Mouse (Mus musculus): ENCODE measurements around the gene Myo1d. TPM values are rescaled to one million over a fixed set of nuclear protein-coding genes. Genes with fewer than 3 reads are reported as not detected.

The Myo1d gene
- total RNA-seq, 2 experiments from 2014 or later = 23.4 to 71.5 TPM

GRCm38 (mm10) chr11:80494852-80495251 lies 285.0 kb downstream of the Myo1d start:
- no peak for ATAC-seq (replicated peaks; ENCODE audit: low FRiP score, low TSS enrichment, poor library complexity, severe bottlenecking)

DNA sequence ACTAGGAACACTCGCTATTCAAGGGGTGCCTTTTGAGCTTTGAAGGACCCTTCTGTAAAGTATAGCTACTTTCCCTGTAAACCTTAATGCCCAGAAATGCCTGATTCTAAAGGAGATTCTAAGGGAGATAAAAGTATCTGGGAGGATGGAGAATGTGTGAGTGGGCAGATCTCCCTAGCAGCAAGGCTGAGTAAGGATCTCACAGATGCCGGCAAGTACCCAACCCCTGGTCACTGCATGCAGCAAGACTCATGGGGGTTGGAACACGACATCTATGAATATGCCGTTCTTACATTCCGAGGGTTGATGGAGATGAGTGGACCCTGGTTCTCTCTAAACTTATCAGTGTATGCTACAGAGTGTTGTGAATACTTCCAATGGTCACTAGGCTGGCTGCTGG lies 286.6 kb downstream of the Myo1d start:
- no peak for ATAC-seq (replicated peaks; ENCODE audit: low FRiP score, low TSS enrichment, poor library complexity, severe bottlenecking)

- ATAC-seq (replicated peaks; ENCODE audit: low FRiP score, low TSS enrichment, poor library complexity, severe bottlenecking) = no peak
Measured at GRCm38 (mm10) chr11:80490831-80491230, 289.0 kb downstream of the Myo1d start.

GRCm38 (mm10) chr11:80489882-80490196 lies 290.0 kb downstream of the Myo1d start:
- ATAC-seq (replicated peaks; ENCODE audit: low FRiP score, low TSS enrichment, poor library complexity, severe bottlenecking) = no peak

DNA sequence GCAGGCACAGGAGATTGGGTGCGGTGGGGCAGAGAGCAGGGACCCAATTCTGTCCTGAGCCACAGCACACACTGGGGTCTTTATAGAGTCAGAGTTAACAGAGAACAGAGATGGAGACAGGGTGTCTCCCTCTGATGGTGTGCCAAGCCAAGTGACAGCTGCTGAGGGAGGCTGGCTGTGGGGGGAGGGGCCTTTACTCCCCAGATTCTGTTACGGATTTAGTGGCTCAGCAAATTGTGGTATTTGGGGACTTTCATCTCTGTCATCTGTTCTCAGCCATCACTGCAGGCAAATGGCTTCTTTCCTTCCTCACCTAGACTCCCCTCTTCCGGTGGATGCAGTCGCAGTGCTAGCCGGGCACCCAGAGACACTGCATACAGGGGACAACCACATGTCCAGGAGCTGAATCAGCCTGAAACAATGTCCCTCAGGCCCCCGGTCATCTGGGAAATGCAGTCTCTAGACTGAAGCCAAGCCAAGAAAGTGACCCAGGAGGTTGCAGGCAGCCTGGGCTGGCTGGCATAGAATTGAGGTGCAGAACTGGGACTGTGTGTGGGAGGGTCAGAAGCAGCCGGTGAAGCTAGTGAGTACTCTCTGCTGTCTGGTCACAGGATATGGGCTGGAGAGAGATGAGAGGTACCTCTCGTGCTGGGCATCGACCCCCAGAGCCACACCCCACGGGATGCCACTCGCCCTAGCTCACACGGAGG lies 290.5 kb downstream of the Myo1d start:
- no peak for ATAC-seq (replicated peaks; ENCODE audit: low FRiP score, low TSS enrichment, poor library complexity, severe bottlenecking)

DNA sequence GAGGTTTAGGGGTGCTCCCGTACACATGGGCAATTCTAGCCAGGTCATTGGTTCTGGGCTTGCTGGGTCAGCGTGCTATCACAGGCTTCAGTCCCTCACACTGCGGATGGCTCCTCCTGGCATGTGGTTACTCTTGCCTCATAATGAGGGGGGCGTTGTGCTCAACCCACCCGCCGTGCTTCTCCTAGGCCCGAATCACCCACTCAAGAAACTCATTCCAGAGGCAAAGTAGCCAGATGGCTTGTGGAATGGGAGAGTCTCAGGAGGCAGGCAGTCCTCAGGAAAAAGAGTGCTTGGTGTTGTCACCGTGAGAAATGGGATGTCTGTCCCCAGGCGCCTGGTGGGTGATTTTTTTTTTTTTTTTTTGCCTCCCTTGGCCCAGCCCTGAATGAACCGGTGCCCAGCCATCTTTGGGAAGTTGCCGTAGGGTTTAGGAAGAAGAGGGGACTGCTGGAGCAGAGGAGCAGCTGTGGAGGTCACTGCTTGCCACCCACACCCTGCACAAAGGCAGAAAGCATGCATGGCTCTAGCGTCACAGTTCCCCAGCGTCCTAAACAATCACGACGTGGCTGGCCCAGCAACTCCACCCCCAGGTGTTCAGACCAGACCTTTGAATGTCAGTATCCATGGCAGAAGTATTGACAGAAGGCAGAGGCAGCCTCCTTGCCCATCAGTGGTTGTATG lies 291.8 kb downstream of the Myo1d start:
- no peak for ATAC-seq (replicated peaks; ENCODE audit: low FRiP score, low TSS enrichment, poor library complexity, severe bottlenecking)

DNA sequence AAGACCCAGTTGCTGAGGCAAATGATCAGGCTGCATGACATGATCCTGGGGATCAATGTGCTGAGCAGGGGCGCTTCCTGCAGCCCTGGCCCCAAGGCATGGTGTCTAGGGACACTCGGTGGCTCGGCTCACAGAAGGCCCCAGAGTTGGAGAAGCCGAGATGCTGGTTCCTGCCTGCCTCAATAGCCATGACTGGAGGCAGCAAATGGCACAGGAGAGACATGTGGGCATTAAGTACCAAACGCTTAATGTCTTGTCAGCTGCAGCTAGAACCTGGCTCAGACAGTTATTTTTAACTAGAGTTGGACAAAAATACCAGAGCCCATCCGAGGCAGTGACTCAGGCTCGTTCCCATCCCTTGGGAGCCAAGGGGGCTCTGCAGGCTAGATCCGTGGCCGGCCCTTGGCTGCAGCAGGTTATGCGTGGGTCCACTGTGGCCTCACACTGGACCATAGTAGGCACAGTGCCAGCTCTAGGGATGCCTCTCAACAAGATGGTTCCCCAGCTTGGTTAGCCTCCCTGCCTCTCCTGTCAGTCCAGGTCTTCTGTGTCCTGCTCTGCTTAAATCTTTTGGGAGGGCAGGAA lies 294.1 kb downstream of the Myo1d start:
- ATAC-seq (replicated peaks; ENCODE audit: low FRiP score, low TSS enrichment, poor library complexity, severe bottlenecking) = no peak

- ATAC-seq (replicated peaks; ENCODE audit: low FRiP score, low TSS enrichment, poor library complexity, severe bottlenecking) = no peak
Measured at GRCm38 (mm10) chr11:80485120-80485551, 294.7 kb downstream of the Myo1d start.

DNA sequence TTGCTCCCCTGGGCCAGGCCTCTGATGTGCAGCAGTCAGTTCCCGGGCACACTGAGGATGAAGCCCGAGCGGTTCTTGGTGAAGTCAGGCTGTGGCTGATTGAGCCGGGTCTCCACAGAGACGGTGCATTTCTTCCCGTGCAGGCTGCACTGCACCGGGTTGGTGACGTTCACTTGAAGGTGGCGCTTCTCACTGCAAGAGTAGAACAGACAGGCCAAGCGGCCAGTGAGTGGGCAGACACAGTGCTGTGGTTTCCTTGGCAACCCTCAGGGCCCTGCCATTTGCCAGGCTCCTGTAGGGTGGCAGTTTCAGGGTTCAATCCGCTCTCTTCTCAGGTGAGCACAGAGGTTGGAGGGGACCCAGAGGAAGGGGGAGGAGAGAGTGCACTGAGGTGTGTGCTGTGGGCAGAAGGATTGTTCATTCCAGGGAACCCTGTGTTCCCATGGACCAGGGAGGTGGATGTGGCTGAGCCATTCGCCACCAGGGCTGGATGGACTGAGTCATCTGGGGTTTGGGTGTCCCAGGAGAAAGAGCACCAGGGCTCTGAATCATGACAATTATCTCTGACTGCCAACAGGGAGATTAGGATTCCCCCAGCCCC lies 295.5 kb downstream of the Myo1d start:
- no peak for ATAC-seq (replicated peaks; ENCODE audit: low FRiP score, low TSS enrichment, poor library complexity, severe bottlenecking)

- no peak for ATAC-seq (replicated peaks; ENCODE audit: low FRiP score, low TSS enrichment, poor library complexity, severe bottlenecking)
Measured at GRCm38 (mm10) chr11:80483536-80484067, 296.2 kb downstream of the Myo1d start.

- ATAC-seq (replicated peaks; ENCODE audit: low FRiP score, low TSS enrichment, poor library complexity, severe bottlenecking) = no peak
Measured at GRCm38 (mm10) chr11:80482921-80483320, 296.9 kb downstream of the Myo1d start.

GRCm38 (mm10) chr11:80482347-80482746 lies 297.5 kb downstream of the Myo1d start:
- no peak for ATAC-seq (replicated peaks; ENCODE audit: low FRiP score, low TSS enrichment, poor library complexity, severe bottlenecking)

DNA sequence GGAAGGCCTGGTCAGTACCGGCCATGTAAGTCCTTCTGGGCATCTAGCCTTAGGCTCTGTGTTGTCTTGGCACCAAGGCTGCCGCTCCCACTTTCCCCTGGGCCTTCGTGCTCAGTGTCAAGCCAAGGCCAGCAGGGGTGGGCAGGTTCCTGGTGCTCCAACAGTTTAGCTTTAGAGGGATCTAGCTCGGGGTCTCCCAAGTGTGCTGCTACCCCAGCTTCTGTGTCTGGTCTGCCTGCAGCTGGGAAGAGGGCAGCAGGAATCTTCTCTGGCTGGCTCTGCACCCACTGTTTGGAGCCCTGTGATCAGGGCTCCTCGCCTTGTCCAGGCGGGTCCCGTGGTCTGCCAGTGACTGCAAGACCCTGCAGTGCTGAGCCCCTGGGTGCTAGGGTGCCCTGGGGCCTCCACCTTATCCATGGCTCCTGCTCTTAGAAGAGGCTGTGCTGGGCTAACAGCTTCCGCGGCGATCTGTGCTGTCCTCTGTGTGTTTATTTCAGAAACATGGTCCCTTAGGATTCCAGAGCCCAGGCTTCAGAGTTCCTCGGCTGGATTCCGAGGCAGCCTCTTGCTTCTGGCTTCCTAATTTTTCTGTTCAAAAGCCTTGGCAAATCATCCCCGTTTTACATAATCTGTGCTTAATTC lies 298.3 kb downstream of the Myo1d start:
- ATAC-seq (replicated peaks; ENCODE audit: low FRiP score, low TSS enrichment, poor library complexity, severe bottlenecking) = no peak

DNA sequence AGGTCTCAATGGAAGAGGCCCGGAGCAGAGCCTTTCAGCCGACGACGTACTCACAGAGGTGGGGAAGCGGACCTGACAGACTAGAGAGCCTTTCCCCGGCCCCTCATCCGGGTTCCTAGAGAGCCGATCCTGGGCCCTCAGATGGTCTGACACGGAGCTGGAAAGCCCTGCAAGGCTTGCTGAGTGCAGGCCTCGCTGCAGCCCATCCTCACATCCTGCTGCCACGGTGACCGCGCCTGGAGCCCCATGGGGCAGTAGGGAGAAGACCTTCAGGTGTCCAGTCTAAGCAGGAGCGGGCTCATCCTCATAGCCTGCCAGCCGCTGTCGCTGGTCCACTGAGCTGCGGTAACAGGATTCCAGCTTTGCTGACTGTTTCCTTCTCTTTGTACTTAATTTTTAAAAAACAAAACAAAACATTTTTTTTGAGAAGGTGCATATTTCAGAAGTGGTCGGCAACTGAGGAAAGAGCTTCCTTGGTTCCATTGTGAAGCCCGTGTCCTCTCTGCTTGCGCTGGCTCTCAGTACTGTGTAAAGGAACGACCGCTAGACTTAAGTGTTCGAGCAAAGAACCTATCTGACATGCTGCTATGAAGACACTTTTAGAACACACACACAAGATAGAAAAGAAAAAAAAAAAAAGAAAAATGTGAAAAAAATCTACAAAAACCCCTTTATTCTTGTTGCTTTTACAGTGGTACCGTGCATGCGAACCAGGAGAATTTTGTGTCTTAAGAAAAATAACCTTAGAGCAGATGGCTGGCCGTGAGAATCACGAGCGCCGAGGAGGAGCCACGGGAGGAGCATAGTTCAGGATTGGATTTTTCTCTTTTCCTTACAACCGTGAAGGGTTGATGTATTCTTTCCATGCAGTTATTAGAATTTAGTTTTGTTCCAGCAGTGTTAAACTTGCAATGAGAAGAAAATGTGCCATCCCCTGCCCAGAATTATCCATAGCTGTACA lies 299.6 kb downstream of the Myo1d start:
- ATAC-seq (replicated peaks; ENCODE audit: low FRiP score, low TSS enrichment, poor library complexity, severe bottlenecking) = no peak

GRCm38 (mm10) chr11:80479425-80479824 lies 300.4 kb downstream of the Myo1d start:
- ATAC-seq (replicated peaks; ENCODE audit: low FRiP score, low TSS enrichment, poor library complexity, severe bottlenecking) = no peak

GRCm38 (mm10) chr11:80478694-80479412 lies 301.0 kb downstream of the Myo1d start:
- no peak for ATAC-seq (replicated peaks; ENCODE audit: low FRiP score, low TSS enrichment, poor library complexity, severe bottlenecking)

- ATAC-seq (replicated peaks; ENCODE audit: low FRiP score, low TSS enrichment, poor library complexity, severe bottlenecking) = no peak
Measured at GRCm38 (mm10) chr11:80477341-80478199, 302.3 kb downstream of the Myo1d start.
